Mouse (Mus musculus): ENCODE measurements at regions not wholly inside any gene's neighbourhood (a gene's known extent, or its start where the extent isn't known, plus 50 kb on each side); places are given as distances from the start of the nearest gene placed in this dataset.

- TF ChIP-seq CTCF (IDR thresholded peaks at IDR 0.05; ENCODE audit: low read depth, low read length) (no peak), TAL1 (conservative IDR thresholded peaks at IDR 0.05; ENCODE audit: low read depth, low read length) (no peak), GATA1 (IDR thresholded peaks at IDR 0.05; ENCODE audit: borderline replicate concordance, low read length) (no peak), POLR2AphosphoS5 (IDR thresholded peaks at IDR 0.05; ENCODE audit: insufficient replicate concordance, low read depth, low read length) (no peak)
Observed at GRCm38 (mm10) chr13:31504316-31504715, 51.6 kb upstream of the Foxq1 start.
